Mouse (Mus musculus) forebrain, embryonic 14.5 days (tissue): Measurements from ENCODE around the gene Nxf2. TPM values are rescaled to one million over a fixed set of nuclear protein-coding genes. Genes with fewer than 3 reads are reported as not detected.
"Not testable (repeated sequence)": the region's sequence is repeated elsewhere in the genome, so short reads cannot be mapped to it uniquely, and the experiment has no call there.

Experiments
- ATAC-seq: fragments of 200-750 bp; cut with Nextera tagmentation; 2 replicates; pipeline ENCODE4 v1.8.0; 2017; ENCODE audit warnings: mild to moderate bottlenecking, moderate library complexity
- DNase-seq: peaks from one replicate; pipeline ENCODE4 v3.0.0-alpha.2; 2015; ENCODE audit warnings: low spot score
- H3K27ac ChIP-seq: fragments of 300-500 bp; sonication (generic); 2 replicates; pipeline ENCODE4 v1.5.1; 2014; ENCODE audit warnings: low read depth, mild to moderate bottlenecking, control low read depth, low read length, moderate library complexity
- H3K27me3 ChIP-seq: fragments of 300-500 bp; sonication (generic); replicated peaks from 2 replicates; pipeline ENCODE4 v1.6.1; 2014; ENCODE audit warnings: low read length, control low read depth, mixed read lengths; ENCODE audit not compliant: control insufficient read depth, insufficient read depth
- H3K36me3 ChIP-seq: fragments of 300-500 bp; sonication (generic); 2 replicates; pipeline ENCODE4 v1.6.1; 2014; ENCODE audit warnings: low read length, control low read depth; ENCODE audit not compliant: control insufficient read depth, insufficient read depth
- H3K4me1 ChIP-seq: fragments of 300-500 bp; sonication (generic); 2 replicates; pipeline ENCODE4 v1.6.1; 2014; ENCODE audit warnings: antibody characterized with exemption, low read length, control low read depth; ENCODE audit not compliant: control insufficient read depth, insufficient read depth
- H3K4me2 ChIP-seq: fragments of 300-500 bp; sonication (generic); 2 replicates; pipeline ENCODE4 v1.6.1; 2014; ENCODE audit warnings: mild to moderate bottlenecking, control low read depth, low read length
- H3K4me3 ChIP-seq: fragments of 300-500 bp; sonication (generic); 2 replicates; pipeline ENCODE4 v1.5.1; 2014; ENCODE audit warnings: low read depth, low read length, control low read depth
- H3K9ac ChIP-seq: fragments of 300-500 bp; sonication (generic); 2 replicates; pipeline ENCODE4 v1.6.1; 2014; ENCODE audit warnings: mild to moderate bottlenecking, low read length, control low read depth, moderate library complexity
- H3K9me3 ChIP-seq: fragments of 300-500 bp; sonication (generic); replicated peaks from 2 replicates; pipeline ENCODE4 v1.6.1; 2016; ENCODE audit warnings: low read length, control low read depth, mixed read lengths; ENCODE audit not compliant: control insufficient read depth
- WGBS: fragments of 180-500 bp; shearing (Covaris S2); extraction: QIAGEN DNeasy Blood & Tissue Kit; methylation state at CpG from one replicate; pipeline ENCODE4 v1.1.7; 2014; 5-methylcytosine and 5-hydroxymethylcytosine counted together
- polyA plus RNA-seq: library from polyadenylated mRNA; unstranded; fragments of >200 nt; fragmentation: Nextera tagmentation; extraction: Ambion mirVana; gene quantifications from 2 replicates; pipeline ENCODE4 v1.2.1, GENCODE M21; 2014

The Nxf2 gene
- polyA plus RNA-seq, 1 experiment from 2014 or later: 0.15 TPM

- 66% methylated on average over 7 of the region's 7 CpGs for WGBS
- ATAC-seq (no peak; the same call in 1 of the 2 replicates), DNase-seq (peak; percentile 49)
- Histone ChIP-seq H3K27me3 (no peaks in the 10 kb centered on the region), H3K4me3 (no peak overlapping the region), H3K27ac (no peak overlapping the region), H3K36me3 (no peaks in the 10 kb centered on the region), H3K4me1 (no peaks in the 10 kb centered on the region), H3K4me2 (no peak overlapping the region), H3K9me3 (no peaks in the 10 kb centered on the region), H3K9ac (no peak overlapping the region)
Measured at GRCm38 (mm10) chrX:134923675-134924424, 40.7 kb downstream of the Nxf2 start.

- no peak for DNase-seq
- Histone ChIP-seq H3K4me1 (no peaks in the 10 kb centered on the region), H3K4me2 (no peak overlapping the region), H3K27me3 (no peaks in the 10 kb centered on the region), H3K36me3 (no peaks in the 10 kb centered on the region), H3K27ac (no peak overlapping the region), H3K9ac (no peak overlapping the region), H3K4me3 (no peak overlapping the region), H3K9me3 (no peaks in the 10 kb centered on the region)
- WGBS: 37% methylated on average over 1 of the region's 1 CpGs
- no peak for ATAC-seq
Measured at GRCm38 (mm10) chrX:134919220-134919619, 45.3 kb downstream of the Nxf2 start.

GRCm38 (mm10) chrX:134915745-134916144 is 48.8 kb downstream of the Nxf2 start:
- Histone ChIP-seq H3K4me2 (no peak overlapping the region), H3K4me1 (no peaks in the 10 kb centered on the region), H3K4me3 (no peak overlapping the region), H3K9me3 (no peaks in the 10 kb centered on the region), H3K9ac (no peak overlapping the region), H3K27me3 (no peaks in the 10 kb centered on the region), H3K27ac (no peak overlapping the region), H3K36me3 (no peaks in the 10 kb centered on the region)
- WGBS: 72% methylated on average over 2 of the region's 2 CpGs
- DNase-seq (no peak), ATAC-seq (no peak)

GRCm38 (mm10) chrX:134915315-134915714 is 49.2 kb downstream of the Nxf2 start:
- H3K36me3 ChIP-seq, H3K4me1 ChIP-seq, H3K9ac ChIP-seq, ATAC-seq, H3K4me3 ChIP-seq, H3K9me3 ChIP-seq, H3K4me2 ChIP-seq, H3K27ac ChIP-seq, H3K27me3 ChIP-seq, DNase-seq: not testable (repeated sequence)

GRCm38 (mm10) chrX:134914851-134915250 is 49.7 kb downstream of the Nxf2 start:
- 73% methylated on average over 4 of the region's 4 CpGs for WGBS
- H3K4me1 ChIP-seq: no peaks in the 10 kb centered on the region
- ATAC-seq: no peak

GRCm38 (mm10) chrX:134913234-134913936 is 51.2 kb downstream of the Nxf2 start:
- 43% methylated on average over 4 of the region's 4 CpGs for WGBS
- Histone ChIP-seq H3K9me3 (no peaks in the 10 kb centered on the region), H3K27ac (no peak overlapping the region), H3K9ac (no peak overlapping the region), H3K4me2 (no peak overlapping the region), H3K4me3 (no peak overlapping the region), H3K27me3 (no peaks in the 10 kb centered on the region), H3K36me3 (no peaks in the 10 kb centered on the region), H3K4me1 (no peaks in the 10 kb centered on the region)
- ATAC-seq (0 out of 2 replicates have a peak, but pooled peaks have one; percentile 32), DNase-seq (peak; percentile 61)

More at GRCm38 (mm10) chrX:134914851-134915250, 49.7 kb downstream of the Nxf2 start:
- Histone ChIP-seq H3K27me3 (no peaks in the 10 kb centered on the region), H3K4me3 (no peak overlapping the region), H3K36me3 (no peaks in the 10 kb centered on the region), H3K9ac (no peak overlapping the region), H3K9me3 (no peaks in the 10 kb centered on the region), H3K4me2 (no peak overlapping the region), H3K27ac (no peak overlapping the region)
- DNase-seq: no peak

- H3K4me3 ChIP-seq: no peak overlapping the region
- no peaks in the 10 kb centered on the region for H3K9me3 ChIP-seq
- H3K4me2 ChIP-seq: no peak overlapping the region
- H3K27ac ChIP-seq: no peak overlapping the region
- H3K27me3 ChIP-seq: no peaks in the 10 kb centered on the region
- H3K4me1 ChIP-seq: no peaks in the 10 kb centered on the region
- DNase-seq (no peak), ATAC-seq (no peak)
- 74% methylated on average over 2 of the region's 2 CpGs for WGBS
- no peaks in the 10 kb centered on the region for H3K36me3 ChIP-seq
- H3K9ac ChIP-seq: no peak overlapping the region
Measured at GRCm38 (mm10) chrX:134912805-134913204, 51.7 kb downstream of the Nxf2 start.

- no peaks in the 10 kb centered on the region for H3K9me3 ChIP-seq
- no peaks in the 10 kb centered on the region for H3K36me3 ChIP-seq
- 81% methylated on average over 4 of the region's 4 CpGs for WGBS
- H3K27me3 ChIP-seq: no peaks in the 10 kb centered on the region
- no peak overlapping the region for H3K9ac ChIP-seq
- no peak overlapping the region for H3K27ac ChIP-seq
- no peak overlapping the region for H3K4me2 ChIP-seq
- H3K4me1 ChIP-seq: no peaks in the 10 kb centered on the region
- ATAC-seq: no peak
- H3K4me3 ChIP-seq: no peak overlapping the region
- no peak for DNase-seq
Measured at GRCm38 (mm10) chrX:134910345-134910744, 54.2 kb downstream of the Nxf2 start.
